Mouse (Mus musculus) embryonic fibroblast, embryonic 13.5 days (primary cell): ENCODE data around the gene Grhl1.

Experiments used
- CTCF ChIP-seq: IDR thresholded peaks from 2 replicates; pipeline ENCODE4 v1.5.1; 2011; ENCODE audit warnings: mild to moderate bottlenecking, control low read depth, low read length, moderate library complexity, borderline replicate concordance; ENCODE audit not compliant: insufficient read depth
- POLR2A ChIP-seq: IDR thresholded peaks from 2 replicates; pipeline ENCODE4 v1.6.1; 2011; ENCODE audit warnings: low read depth, mild to moderate bottlenecking, control low read depth, low read length, moderate library complexity

DNA sequence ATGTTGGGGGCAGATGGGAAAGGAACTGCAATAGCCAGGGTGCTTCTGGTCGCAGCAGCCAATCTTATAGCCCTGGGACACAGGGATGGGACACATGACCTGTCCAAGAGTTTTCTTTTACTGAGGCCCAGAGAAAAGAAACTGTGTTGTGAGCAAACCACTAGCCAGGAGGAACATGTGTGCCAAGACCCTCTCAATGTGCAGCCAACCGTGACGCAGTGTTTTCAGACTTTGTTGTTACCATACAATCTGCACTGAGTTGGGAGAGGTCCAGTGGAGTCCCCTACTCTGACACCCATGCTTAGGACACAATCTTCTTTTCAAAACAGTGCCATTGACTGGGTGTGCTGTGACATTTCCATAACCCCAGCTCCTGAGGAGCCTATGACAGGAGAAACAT lies 4.5 kb upstream of the Grhl1 start:
- TF ChIP-seq POLR2A, result no peak
- TF ChIP-seq CTCF, result no peak
